Mouse (Mus musculus): ENCODE results near the gene Clpx.

Gene Clpx

GRCm38 (mm10) chr9:65346476-65347111 is 52.5 kb downstream of the Clpx start:
- peak; percentile 49 to 56 for DNase-seq

GRCm38 (mm10) chr9:65347112-65347850 is 53.2 kb downstream of the Clpx start:
- DNase-seq: no peak

GRCm38 (mm10) chr9:65353251-65353650 is 59.2 kb downstream of the Clpx start:
- DNase-seq: no peak

GRCm38 (mm10) chr9:65356561-65356960 is 62.5 kb downstream of the Clpx start:
- DNase-seq: no peak

GRCm38 (mm10) chr9:65356971-65357370 is 62.9 kb downstream of the Clpx start:
- DNase-seq: no peak

- DNase-seq: no peak
These were observed 65.0 kb downstream of the Clpx start for GRCm38 (mm10) chr9:65358956-65359480.

GRCm38 (mm10) chr9:65360641-65361448 is 66.8 kb downstream of the Clpx start, which contains the start of gene Ubap1l:
Ubap1l (plus strand) TSS chr9:65361041.
- no peak for DNase-seq

- no peak for DNase-seq
These were observed 69.6 kb downstream of the Clpx start for GRCm38 (mm10) chr9:65363684-65364083.

- no peak for DNase-seq
These were observed 71.7 kb downstream of the Clpx start for GRCm38 (mm10) chr9:65365721-65366120.

GRCm38 (mm10) chr9:65371756-65372155 is 77.7 kb downstream of the Clpx start:
- no peak for DNase-seq

GRCm38 (mm10) chr9:65372449-65372848 is 78.4 kb downstream of the Clpx start:
- peak; percentile 32 to 41 for DNase-seq

GRCm38 (mm10) chr9:65374468-65375162 is 80.6 kb downstream of the Clpx start:
- no peak for DNase-seq

- DNase-seq: no peak
These were observed 81.3 kb downstream of the Clpx start for GRCm38 (mm10) chr9:65375163-65375934.
